Mouse (Mus musculus) heart, adult 2 months (tissue): Measurements from ENCODE around the gene Inpp5a.

Experiments used
- CTCF ChIP-seq: fragments of 200-600 bp; IDR thresholded peaks from 2 replicates; pipeline ENCODE4 v1.8.1; 2022; ENCODE audit warnings: antibody characterized with exemption, mild to moderate bottlenecking, moderate library complexity
- EP300 ChIP-seq: fragments of 200-500 bp; IDR thresholded peaks from 2 replicates; pipeline ENCODE4 v1.6.1; 2011; ENCODE audit warnings: low read depth, low read length, control low read depth; ENCODE audit not compliant: insufficient read depth
- POLR2A ChIP-seq: fragments of 200-500 bp; IDR thresholded peaks from 2 replicates; pipeline ENCODE4 v1.6.1; 2011; ENCODE audit warnings: mild to moderate bottlenecking, low read depth, low read length, control low read depth; ENCODE audit not compliant: insufficient read depth

GRCm38 (mm10) chr7:139583094-139583737, 194.3 kb downstream of the Inpp5a start:
- TF ChIP-seq POLR2A (no peak), CTCF (no peak), EP300 (no peak)
